Mouse (Mus musculus) CH12.LX (cell line): ENCODE results near the gene Nkg7. TPM values are rescaled to one million over a fixed set of nuclear protein-coding genes. Genes with fewer than 3 reads are reported as not detected.
A peak's percentile ranks its signal among the peaks of the same experiment; 100 is the strongest.

Source experiments
- DNase-seq: peaks from one replicate; pipeline ENCODE4 v3.0.0-alpha.2; 2013; ENCODE audit errors: extremely low read depth
- H3K27ac ChIP-seq: 2 replicates; pipeline ENCODE4 v1.5.1; 2012; ENCODE audit warnings: low read depth, mild to moderate bottlenecking, control low read depth, moderate library complexity; ENCODE audit not compliant: insufficient read depth
- H3K27me3 ChIP-seq: replicated peaks from 2 replicates; pipeline ENCODE3; 2012; ENCODE audit warnings: inconsistent platforms
- H3K36me3 ChIP-seq, 2 experiments: replicated peaks in 1 of 2; 2 replicates each; pipeline versions ENCODE3 to v1.6.1; 2012; ENCODE audit warnings: inconsistent platforms in 1 of 2, low read length in 1 of 2, mild to moderate bottlenecking in 1 of 2, mixed read lengths in 1 of 2, moderate library complexity in 1 of 2; ENCODE audit not compliant: control insufficient read depth in 1 of 2, insufficient read depth in 1 of 2
- H3K4me1 ChIP-seq, 2 experiments: 2 replicates each; pipeline ENCODE4 v1.6.1; 2012; ENCODE audit warnings: inconsistent platforms in 1 of 2, moderate library complexity in 1 of 2; ENCODE audit not compliant: insufficient read depth in 2 of 2, control insufficient read depth in 1 of 2
- H3K4me2 ChIP-seq: 2 replicates; pipeline ENCODE4 v1.6.1; 2012; ENCODE audit warnings: low read depth, mild to moderate bottlenecking, control low read depth; ENCODE audit not compliant: poor library complexity, insufficient read depth, severe bottlenecking
- H3K4me3 ChIP-seq, 3 experiments: fragments of 150-350 bp in 1 of 3; sonication (generic) in 1 of 3; replicated peaks in 1 of 3; 2 replicates each; pipeline versions ENCODE3 to v1.5.1; 2011 to 2012; ENCODE audit warnings: low read depth in 2 of 3, low read length in 2 of 3, mild to moderate bottlenecking in 2 of 3, moderate library complexity in 2 of 3, control low read depth in 1 of 3, improper control_type of control experiment in 1 of 3, inconsistent platforms in 1 of 3, mixed read lengths in 1 of 3; ENCODE audit not compliant: poor library complexity in 1 of 3
- H3K79me2 ChIP-seq: replicated peaks from 2 replicates; pipeline ENCODE4 v1.6.1; 2012; ENCODE audit warnings: mild to moderate bottlenecking, moderate library complexity; ENCODE audit not compliant: control insufficient read depth, poor library complexity, insufficient read depth, severe bottlenecking; ENCODE audit errors: extremely low read depth
- H3K9ac ChIP-seq: 2 replicates; pipeline ENCODE4 v1.6.1; 2012; ENCODE audit warnings: low read depth, mild to moderate bottlenecking, control low read depth, moderate library complexity; ENCODE audit not compliant: insufficient read depth
- H3K9me3 ChIP-seq: replicated peaks from 2 replicates; pipeline ENCODE3; 2012; ENCODE audit warnings: low read length, inconsistent platforms, mixed read lengths
- BHLHE40 ChIP-seq: IDR thresholded peaks from 2 replicates; pipeline ENCODE4 v1.6.1; 2011; ENCODE audit warnings: mild to moderate bottlenecking, low read depth, low read length, improper control_type of control experiment
- CHD1 ChIP-seq: IDR thresholded peaks from 2 replicates; pipeline ENCODE4 v1.6.1; 2012; ENCODE audit warnings: low read depth, low read length, improper control_type of control experiment, inconsistent platforms
- CHD2 ChIP-seq: IDR thresholded peaks from 2 replicates; pipeline ENCODE4 v1.6.1; 2011; ENCODE audit warnings: low read length, improper control_type of control experiment
- CTCF ChIP-seq, 2 experiments: IDR thresholded peaks in 1 of 2; conservative IDR thresholded peaks in 1 of 2; 2 replicates each; pipeline ENCODE4 v1.5.1; 2011 to 2012; ENCODE audit warnings: low read depth in 2 of 2, low read length in 2 of 2, improper control_type of control experiment in 1 of 2, inconsistent platforms in 1 of 2, mild to moderate bottlenecking in 1 of 2, moderate library complexity in 1 of 2
- E2F4 ChIP-seq: IDR thresholded peaks from 2 replicates; pipeline ENCODE4 v1.6.1; 2011; ENCODE audit warnings: low read depth, low read length, improper control_type of control experiment; ENCODE audit not compliant: insufficient replicate concordance
- EP300 ChIP-seq: IDR thresholded peaks from 2 replicates; pipeline ENCODE4 v1.6.1; 2011; ENCODE audit warnings: low read length, improper control_type of control experiment
- ETS1 ChIP-seq: conservative IDR thresholded peaks from 2 replicates; pipeline ENCODE4 v1.6.1; 2012; ENCODE audit warnings: low read depth, mild to moderate bottlenecking, inconsistent platforms, low read length, improper control_type of control experiment, moderate library complexity
- GABPA ChIP-seq: IDR thresholded peaks from 2 replicates; pipeline ENCODE4 v1.6.1; 2012; ENCODE audit warnings: low read depth, low read length, improper control_type of control experiment, inconsistent platforms; ENCODE audit not compliant: insufficient replicate concordance
- HCFC1 ChIP-seq: IDR thresholded peaks from 2 replicates; pipeline ENCODE4 v1.6.1; 2012; ENCODE audit warnings: low read depth, mild to moderate bottlenecking, inconsistent platforms, low read length, improper control_type of control experiment
- JUN ChIP-seq: IDR thresholded peaks from 2 replicates; pipeline ENCODE4 v1.6.1; 2011; ENCODE audit warnings: low read depth, mild to moderate bottlenecking, low read length, improper control_type of control experiment, moderate library complexity; ENCODE audit not compliant: insufficient read depth
- JUND ChIP-seq: conservative IDR thresholded peaks from 2 replicates; pipeline ENCODE4 v1.6.1; 2011; ENCODE audit warnings: low read depth, low read length, improper control_type of control experiment
- MAFK ChIP-seq: IDR thresholded peaks from 2 replicates; pipeline ENCODE4 v1.6.1; 2011; ENCODE audit warnings: low read length, improper control_type of control experiment; ENCODE audit not compliant: insufficient replicate concordance
- MAX ChIP-seq: IDR thresholded peaks from 2 replicates; pipeline ENCODE4 v1.6.1; 2011; ENCODE audit warnings: low read length, improper control_type of control experiment
- MAZ ChIP-seq: IDR thresholded peaks from 2 replicates; pipeline ENCODE4 v1.6.1; 2012; ENCODE audit warnings: low read depth, mild to moderate bottlenecking, inconsistent platforms, low read length, improper control_type of control experiment, moderate library complexity
- MEF2A ChIP-seq: IDR thresholded peaks from 2 replicates; pipeline ENCODE4 v1.6.1; 2014; ENCODE audit warnings: low read depth, mild to moderate bottlenecking, inconsistent platforms, low read length, improper control_type of control experiment, borderline replicate concordance
- MXI1 ChIP-seq: IDR thresholded peaks from 2 replicates; pipeline ENCODE4 v1.6.1; 2011; ENCODE audit warnings: mild to moderate bottlenecking, low read depth, low read length, improper control_type of control experiment
- NELFE ChIP-seq: IDR thresholded peaks from 2 replicates; pipeline ENCODE4 v1.6.1; 2011; ENCODE audit warnings: low read depth, low read length, improper control_type of control experiment
- NRF1 ChIP-seq: IDR thresholded peaks from 2 replicates; pipeline ENCODE4 v1.6.1; 2014; ENCODE audit warnings: low read depth, mild to moderate bottlenecking, inconsistent platforms, low read length, improper control_type of control experiment, moderate library complexity
- POLR2AphosphoS2 ChIP-seq: IDR thresholded peaks from 2 replicates; pipeline ENCODE4 v1.6.1; 2011; ENCODE audit warnings: low read depth, low read length, improper control_type of control experiment
- RAD21 ChIP-seq: IDR thresholded peaks from 2 replicates; pipeline ENCODE4 v1.6.1; 2011; ENCODE audit warnings: low read depth, mild to moderate bottlenecking, low read length, improper control_type of control experiment, moderate library complexity
- RCOR1 ChIP-seq: conservative IDR thresholded peaks from 2 replicates; pipeline ENCODE4 v1.6.1; 2012; ENCODE audit warnings: low read depth, mild to moderate bottlenecking, inconsistent platforms, low read length, improper control_type of control experiment
- SIN3A ChIP-seq: IDR thresholded peaks from 2 replicates; pipeline ENCODE4 v1.6.1; 2012; ENCODE audit warnings: low read length, improper control_type of control experiment, inconsistent platforms
- SMC3 ChIP-seq: IDR thresholded peaks from 2 replicates; pipeline ENCODE4 v1.6.1; 2011; ENCODE audit warnings: low read depth, low read length, improper control_type of control experiment
- TBP ChIP-seq: conservative IDR thresholded peaks from 2 replicates; pipeline ENCODE4 v1.6.1; 2011; ENCODE audit warnings: low read depth, low read length, improper control_type of control experiment
- UBTF ChIP-seq: IDR thresholded peaks from 2 replicates; pipeline ENCODE4 v1.6.1; 2012; ENCODE audit warnings: low read depth, mild to moderate bottlenecking, inconsistent platforms, low read length, improper control_type of control experiment, moderate library complexity
- USF2 ChIP-seq: conservative IDR thresholded peaks from 2 replicates; pipeline ENCODE4 v1.6.1; 2011; ENCODE audit warnings: low read depth, low read length, improper control_type of control experiment
- ZC3H11A ChIP-seq: IDR thresholded peaks from 2 replicates; pipeline ENCODE4 v1.6.1; 2012; ENCODE audit warnings: low read depth, mild to moderate bottlenecking, inconsistent platforms, low read length, improper control_type of control experiment
- ZKSCAN1 ChIP-seq: IDR thresholded peaks from 2 replicates; pipeline ENCODE4 v1.6.1; 2012; ENCODE audit warnings: low read depth, inconsistent platforms, low read length, improper control_type of control experiment, borderline replicate concordance
- ZMIZ1 ChIP-seq: IDR thresholded peaks from 2 replicates; pipeline ENCODE4 v1.6.1; 2012; ENCODE audit warnings: low read depth, mild to moderate bottlenecking, inconsistent platforms, low read length, improper control_type of control experiment
- dilution Hi-C: fragments of 300-500 bp; cut with MboI; formaldehyde crosslinking; loops from 2 replicates; pipeline ENCODE4 v1.14.3; 2020; ENCODE audit warnings: low sequenced_read_pairs; ENCODE audit not compliant: extremely low pct_unique_long_range_greater_than_20kb, extremely low pct_ligation_motif_present
- in situ Hi-C: fragments of 300-500 bp; cut with MboI; formaldehyde crosslinking; loops from 3 replicates; pipeline ENCODE4 v1.14.3; 2019; ENCODE audit warnings: low sequenced_read_pairs, low pct_ligation_motif_present, low pct_unique_long_range_greater_than_20kb, mixed read lengths
- polyA plus RNA-seq: library from polyadenylated mRNA; unstranded; fragments of >175 nt; gene quantifications from 2 replicates; pipeline ENCODE4 v1.2.1, GENCODE M21; 2012; ENCODE audit warnings: low read depth; ENCODE audit not compliant: insufficient read length
- total RNA-seq, 2 experiments: library from RNA; depleted of rRNA; stranded (reverse); fragments of 300-350 nt in 1 of 2; fragments of >200 nt in 1 of 2; gene quantifications; 2 replicates each; pipeline ENCODE4 v1.2.3; 2012 to 2014

Gene Nkg7
- total and polyA plus RNA-seq, 3 experiments, result not detected

DNA sequence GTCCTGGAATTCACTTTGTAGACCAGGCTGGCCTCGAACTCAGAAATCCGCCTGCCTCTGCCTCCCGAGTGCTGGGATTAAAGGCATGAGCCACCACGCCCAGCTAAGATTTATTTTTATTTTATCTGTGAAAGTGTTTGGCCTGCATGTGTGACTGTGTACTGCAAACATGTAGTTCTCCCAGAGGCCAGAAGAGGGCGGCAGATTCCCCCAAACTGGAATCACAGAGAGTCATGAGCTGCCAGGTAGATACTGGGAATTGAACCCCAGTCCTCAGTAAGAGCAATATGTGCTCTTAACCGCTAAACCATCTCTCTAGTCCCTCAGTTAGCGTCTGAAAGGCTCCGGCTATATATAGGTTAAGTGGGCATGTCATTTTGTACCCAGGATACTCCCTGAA, 33.5 kb downstream of the Nkg7 start:
- no peaks in the 10 kb centered on the region for H3K9me3 ChIP-seq
- dilution Hi-C loops (no loop called here), in situ Hi-C loops (no loop called here)
- no peak overlapping the region for H3K4me3 ChIP-seq
- peaks cover 0 to 4% of the 10 kb centered on the region in 2 experiments; a peak in 2 of 4 replicates for H3K4me1 ChIP-seq
- H3K36me3 ChIP-seq, result no peaks in the 10 kb centered on the region
- TF ChIP-seq UBTF (no peak), POLR2AphosphoS2 (no peak), MAFK (no peak), JUND (no peak), NRF1 (no peak), NELFE (no peak), CHD1 (no peak), MXI1 (no peak), ZC3H11A (peak; percentile 31), EP300 (no peak), BHLHE40 (no peak), MEF2A (no peak), ZMIZ1 (no peak), MAX (no peak), CTCF (conservative IDR thresholded peaks at IDR 0.05 in 1 of 2, IDR thresholded peaks at IDR 0.05 in 1 of 2; ENCODE audit: low read depth in 2 of 2, low read length in 2 of 2) (peak; percentile 67 to 72), USF2 (no peak), GABPA (no peak), SIN3A (no peak), ZKSCAN1 (no peak), CHD2 (no peak), JUN (no peak), ETS1 (no peak), RCOR1 (no peak), SMC3 (peak; percentile 69), MAZ (no peak), TBP (no peak), HCFC1 (no peak), E2F4 (no peak), RAD21 (peak; percentile 66)
- no peak overlapping the region for H3K9ac ChIP-seq
- DNase-seq, result peak; percentile 61
- H3K79me2 ChIP-seq, result no peaks in the 10 kb centered on the region
- H3K27me3 ChIP-seq, result no peaks in the 10 kb centered on the region
- no peak overlapping the region for H3K27ac ChIP-seq
- H3K4me2 ChIP-seq, result no peak overlapping the region
